Mouse (Mus musculus): ENCODE results near the gene Eprs.

DNA sequence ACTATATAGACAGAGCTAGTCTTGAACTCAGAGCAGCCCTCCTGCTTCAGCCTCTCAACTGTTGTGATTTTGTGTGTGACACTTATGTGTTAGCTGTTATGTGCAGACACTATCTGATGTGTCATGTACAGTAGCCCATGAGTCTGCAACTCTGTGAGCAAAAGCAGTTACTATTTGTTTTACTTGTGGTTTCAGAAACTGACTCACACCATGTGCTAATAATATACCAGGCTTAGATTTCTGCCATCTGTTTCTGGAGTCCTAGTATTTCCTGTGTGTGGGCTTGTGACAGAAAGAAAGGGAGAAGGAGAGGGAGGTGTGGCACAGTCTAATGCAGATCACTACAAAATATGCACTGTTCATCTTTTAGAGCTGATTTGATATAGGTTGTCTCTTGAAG is 13.5 kb downstream of the Eprs start:
- TF ChIP-seq ZNF384 (IDR thresholded peaks at IDR 0.05; ENCODE audit: low read depth, low read length) (no peak), MAFK (IDR thresholded peaks at IDR 0.05; ENCODE audit: insufficient read depth, low read depth, low read length) (no peak), ZC3H11A (IDR thresholded peaks at IDR 0.05; ENCODE audit: borderline replicate concordance, low read depth, low read length) (no peak), CHD2 (IDR thresholded peaks at IDR 0.05; ENCODE audit: low read depth, low read length) (no peak), HCFC1 (IDR thresholded peaks at IDR 0.05; ENCODE audit: borderline replicate concordance, insufficient read depth, low read length) (no peak)

Data from ES-E14 (cell line).